Mouse (Mus musculus): Measurements from ENCODE around the gene Ppp2r5a.

Ppp2r5a gene

GRCm38 (mm10) chr1:191378080-191378479 lies 25.0 kb downstream of the Ppp2r5a start:
- DNase-seq (ENCODE audit: low spot score) = no peak

GRCm38 (mm10) chr1:191375644-191375998 lies 27.5 kb downstream of the Ppp2r5a start:
- no peak for DNase-seq (ENCODE audit: low spot score)

- no peak for DNase-seq (ENCODE audit: low spot score)
Observed at GRCm38 (mm10) chr1:191374993-191375643, 28.0 kb downstream of the Ppp2r5a start.

GRCm38 (mm10) chr1:191369140-191369539 lies 33.9 kb downstream of the Ppp2r5a start:
- DNase-seq (ENCODE audit: low spot score) = no peak

GRCm38 (mm10) chr1:191368193-191368592 lies 34.9 kb downstream of the Ppp2r5a start:
- no peak for DNase-seq (ENCODE audit: low spot score)

- no peak for DNase-seq (ENCODE audit: low spot score)
Observed at GRCm38 (mm10) chr1:191364477-191364876, 38.6 kb downstream of the Ppp2r5a start.

- no peak for DNase-seq (ENCODE audit: low spot score)
Observed at GRCm38 (mm10) chr1:191362412-191362811, 40.7 kb downstream of the Ppp2r5a start.

GRCm38 (mm10) chr1:191359478-191359877 lies 43.6 kb downstream of the Ppp2r5a start:
- no peak for DNase-seq (ENCODE audit: low spot score)

GRCm38 (mm10) chr1:191356936-191357335 lies 46.1 kb downstream of the Ppp2r5a start:
- DNase-seq (ENCODE audit: low spot score) = no peak

GRCm38 (mm10) chr1:191353836-191354235 lies 49.2 kb downstream of the Ppp2r5a start:
- no peak for DNase-seq (ENCODE audit: low spot score)

- no peak for DNase-seq (ENCODE audit: low spot score)
Observed at GRCm38 (mm10) chr1:191352786-191353488, 50.1 kb downstream of the Ppp2r5a start.

- no peak for DNase-seq (ENCODE audit: low spot score)
Observed at GRCm38 (mm10) chr1:191350355-191350754, 52.7 kb downstream of the Ppp2r5a start.

GRCm38 (mm10) chr1:191349486-191350037 lies 53.5 kb downstream of the Ppp2r5a start:
- DNase-seq (ENCODE audit: low spot score) = no peak

- DNase-seq (ENCODE audit: low spot score) = no peak
Observed at GRCm38 (mm10) chr1:191348996-191349395, 54.1 kb downstream of the Ppp2r5a start.

- no peak for DNase-seq (ENCODE audit: low spot score)
Observed at GRCm38 (mm10) chr1:191348592-191348991, 54.5 kb downstream of the Ppp2r5a start.

GRCm38 (mm10) chr1:191347602-191348001 lies 55.5 kb downstream of the Ppp2r5a start:
- no peak for DNase-seq (ENCODE audit: low spot score)

GRCm38 (mm10) chr1:191340530-191340929 lies 62.5 kb downstream of the Ppp2r5a start:
- DNase-seq (ENCODE audit: low spot score) = no peak

GRCm38 (mm10) chr1:191339876-191340275 lies 63.2 kb downstream of the Ppp2r5a start:
- DNase-seq (ENCODE audit: low spot score) = no peak

GRCm38 (mm10) chr1:191334500-191334899 lies 68.6 kb downstream of the Ppp2r5a start:
- no peak for DNase-seq (ENCODE audit: low spot score)

GRCm38 (mm10) chr1:191330356-191330755 lies 72.7 kb downstream of the Ppp2r5a start:
- DNase-seq (ENCODE audit: low spot score) = no peak

GRCm38 (mm10) chr1:191328019-191328441 lies 75.0 kb downstream of the Ppp2r5a start:
- DNase-seq (ENCODE audit: low spot score) = no peak

- no peak for DNase-seq (ENCODE audit: low spot score)
Observed at GRCm38 (mm10) chr1:191327258-191327657, 75.8 kb downstream of the Ppp2r5a start.

- DNase-seq (ENCODE audit: low spot score) = peak; percentile 47
Observed at GRCm38 (mm10) chr1:191326233-191326882, 76.7 kb downstream of the Ppp2r5a start.
